Mouse (Mus musculus) CH12.LX (cell line): Measurements from ENCODE around the gene Fam162a.

Source experiments
- CTCF ChIP-seq, 2 experiments: IDR thresholded peaks in 1 of 2; conservative IDR thresholded peaks in 1 of 2; 2 replicates each; pipeline ENCODE4 v1.5.1; 2011 to 2012; ENCODE audit warnings: low read depth in 2 of 2, low read length in 2 of 2, improper control_type of control experiment in 1 of 2, inconsistent platforms in 1 of 2, mild to moderate bottlenecking in 1 of 2, moderate library complexity in 1 of 2
- HCFC1 ChIP-seq: IDR thresholded peaks from 2 replicates; pipeline ENCODE4 v1.6.1; 2012; ENCODE audit warnings: low read depth, mild to moderate bottlenecking, inconsistent platforms, low read length, improper control_type of control experiment
- POLR2A ChIP-seq: IDR thresholded peaks from 2 replicates; pipeline ENCODE4 v1.6.1; 2011; ENCODE audit warnings: low read depth, mild to moderate bottlenecking, improper control_type of control experiment, low read length

- TF ChIP-seq POLR2A = no peak
- TF ChIP-seq CTCF (conservative IDR thresholded peaks at IDR 0.05 in 1 of 2, IDR thresholded peaks at IDR 0.05 in 1 of 2; ENCODE audit: low read depth in 2 of 2, low read length in 2 of 2) = no peak
- no peak for TF ChIP-seq HCFC1
Measured at GRCm38 (mm10) chr16:36101526-36101925, 30.1 kb upstream of the Fam162a start.
